Mouse (Mus musculus): Measurements from ENCODE around the gene Col6a4. TPM values are rescaled to one million over a fixed set of nuclear protein-coding genes. Genes with fewer than 3 reads are reported as not detected.

Col6a4 gene
- total and polyA plus RNA-seq, 2 experiments from 2014 or later: 0.73 to 1.3 TPM

- WGBS: 90% methylated on average over 3 of the region's 3 CpGs
- H3K27ac ChIP-seq: no peak overlapping the region
- no peaks in the 10 kb centered on the region for H3K4me1 ChIP-seq (ENCODE audit: insufficient read depth, low read length)
- no peak overlapping the region for H3K4me3 ChIP-seq (ENCODE audit: low read length)
- H3K27me3 ChIP-seq (ENCODE audit: insufficient read depth, low read length): no peaks in the 10 kb centered on the region
- no peak overlapping the region for H3K9ac ChIP-seq (replicated peaks; ENCODE audit: low read length)
- TF ChIP-seq CTCF (IDR thresholded peaks at IDR 0.05; ENCODE audit: low read depth): no peak
- ATAC-seq (no peak), DNase-seq (ENCODE audit: low spot score) (no peak)
- H3K9me3 ChIP-seq (ENCODE audit: low read length): no peaks in the 10 kb centered on the region
- H3K4me2 ChIP-seq (ENCODE audit: low read depth, low read length): no peak overlapping the region
- no peaks in the 10 kb centered on the region for H3K36me3 ChIP-seq (ENCODE audit: insufficient read depth, low read length)
Measured at GRCm38 (mm10) chr9:105972031-105972430, 124.6 kb downstream of the Col6a4 start.

GRCm38 (mm10) chr9:105971351-105971894 is 125.2 kb downstream of the Col6a4 start:
- ATAC-seq: no peak
- 91% methylated on average over 14 of the region's 14 CpGs for WGBS

GRCm38 (mm10) chr9:105970901-105971300 is 125.7 kb downstream of the Col6a4 start:
- no peaks in the 10 kb centered on the region for H3K27me3 ChIP-seq (ENCODE audit: insufficient read depth, low read length)
- no peaks in the 10 kb centered on the region for H3K4me1 ChIP-seq (ENCODE audit: insufficient read depth, low read length)
- no peak for ATAC-seq
- H3K36me3 ChIP-seq (ENCODE audit: insufficient read depth, low read length): no peaks in the 10 kb centered on the region
- no peak for TF ChIP-seq CTCF (IDR thresholded peaks at IDR 0.05; ENCODE audit: low read depth)
- H3K4me2 ChIP-seq (ENCODE audit: low read depth, low read length): no peak overlapping the region
- no peak overlapping the region for H3K9ac ChIP-seq (replicated peaks; ENCODE audit: low read length)
- no peaks in the 10 kb centered on the region for H3K9me3 ChIP-seq (ENCODE audit: low read length)
- DNase-seq (ENCODE audit: low spot score): no peak
- whole genome bisulfite sequencing: 82% methylated on average over 5 of the region's 5 CpGs
- H3K27ac ChIP-seq: no peak overlapping the region
- H3K4me3 ChIP-seq (ENCODE audit: low read length): no peak overlapping the region

More at GRCm38 (mm10) chr9:105971351-105971894, 125.2 kb downstream of the Col6a4 start:
- Histone ChIP-seq H3K9ac (replicated peaks; ENCODE audit: low read length) (no peak overlapping the region), H3K27ac (no peak overlapping the region), H3K9me3 (ENCODE audit: low read length) (no peaks in the 10 kb centered on the region), H3K4me3 (ENCODE audit: low read length) (no peak overlapping the region), H3K36me3 (ENCODE audit: insufficient read depth, low read length) (no peaks in the 10 kb centered on the region), H3K27me3 (ENCODE audit: insufficient read depth, low read length) (no peaks in the 10 kb centered on the region), H3K4me2 (ENCODE audit: low read depth, low read length) (no peak overlapping the region), H3K4me1 (ENCODE audit: insufficient read depth, low read length) (no peaks in the 10 kb centered on the region)
- no peak for TF ChIP-seq CTCF (IDR thresholded peaks at IDR 0.05; ENCODE audit: low read depth)
- no peak for DNase-seq (ENCODE audit: low spot score)

GRCm38 (mm10) chr9:105967976-105968375 is 128.6 kb downstream of the Col6a4 start:
- H3K4me3 ChIP-seq (ENCODE audit: low read length): no peak overlapping the region
- DNase-seq (ENCODE audit: low spot score) (no peak), ATAC-seq (no peak)
- no peaks in the 10 kb centered on the region for H3K36me3 ChIP-seq (ENCODE audit: insufficient read depth, low read length)
- no peak overlapping the region for H3K27ac ChIP-seq
- no peak overlapping the region for H3K9ac ChIP-seq (replicated peaks; ENCODE audit: low read length)
- no peaks in the 10 kb centered on the region for H3K4me1 ChIP-seq (ENCODE audit: insufficient read depth, low read length)
- H3K27me3 ChIP-seq (ENCODE audit: insufficient read depth, low read length): no peaks in the 10 kb centered on the region
- H3K9me3 ChIP-seq (ENCODE audit: low read length): no peaks in the 10 kb centered on the region
- no peak for TF ChIP-seq CTCF (IDR thresholded peaks at IDR 0.05; ENCODE audit: low read depth)
- H3K4me2 ChIP-seq (ENCODE audit: low read depth, low read length): no peak overlapping the region
- WGBS: 72% methylated on average over 5 of the region's 5 CpGs

GRCm38 (mm10) chr9:105960533-105960932 is 136.1 kb downstream of the Col6a4 start, which contains the start of gene Col6a5:
Col6a5 (minus strand) TSS chr9:105960643.
- no peak for DNase-seq (ENCODE audit: low spot score)
- TF ChIP-seq CTCF (IDR thresholded peaks at IDR 0.05; ENCODE audit: low read depth): no peak
- ATAC-seq: no peak

GRCm38 (mm10) chr9:105959116-105959515 is 137.5 kb downstream of the Col6a4 start:
- ATAC-seq (no peak), DNase-seq (ENCODE audit: low spot score) (no peak)
- no peaks in the 10 kb centered on the region for H3K9me3 ChIP-seq (ENCODE audit: low read length)
- H3K4me1 ChIP-seq (ENCODE audit: insufficient read depth, low read length): no peaks in the 10 kb centered on the region
- H3K27ac ChIP-seq: no peak overlapping the region
- no peak overlapping the region for H3K9ac ChIP-seq (replicated peaks; ENCODE audit: low read length)
- no peak overlapping the region for H3K4me3 ChIP-seq (ENCODE audit: low read length)
- no peak for TF ChIP-seq CTCF (IDR thresholded peaks at IDR 0.05; ENCODE audit: low read depth)
- WGBS: 84% methylated on average over 1 of the region's 1 CpGs
- no peaks in the 10 kb centered on the region for H3K27me3 ChIP-seq (ENCODE audit: insufficient read depth, low read length)
- H3K36me3 ChIP-seq (ENCODE audit: insufficient read depth, low read length): no peaks in the 10 kb centered on the region
- H3K4me2 ChIP-seq (ENCODE audit: low read depth, low read length): no peak overlapping the region

More at GRCm38 (mm10) chr9:105960533-105960932, 136.1 kb downstream of the Col6a4 start, which contains the start of gene Col6a5:
- no peak within 1 kb of the TSS for H3K27ac ChIP-seq
- no peak within 1 kb of the TSS for H3K4me3 ChIP-seq (ENCODE audit: low read length)
- peak within 1 kb of the TSS; percentile 21; the same call in 1 of the 2 replicates for H3K4me2 ChIP-seq (ENCODE audit: low read depth, low read length)
- no peak within 1 kb of the TSS for H3K9ac ChIP-seq (replicated peaks; ENCODE audit: low read length)
- H3K9me3 ChIP-seq (ENCODE audit: low read length): no peaks in the 10 kb centered on the region
- no peaks in the 10 kb centered on the region for H3K4me1 ChIP-seq (ENCODE audit: insufficient read depth, low read length)
- no peaks in the 10 kb centered on the region for H3K36me3 ChIP-seq (ENCODE audit: insufficient read depth, low read length)
- H3K27me3 ChIP-seq (ENCODE audit: insufficient read depth, low read length): no peaks in the 10 kb centered on the region
- 17% methylated on average over 13 of the region's 13 CpGs for WGBS

- Histone ChIP-seq H3K27ac (no peak overlapping the region), H3K36me3 (ENCODE audit: insufficient read depth, low read length) (no peaks in the 10 kb centered on the region), H3K4me3 (ENCODE audit: low read length) (no peak overlapping the region), H3K27me3 (ENCODE audit: insufficient read depth, low read length) (no peaks in the 10 kb centered on the region), H3K9me3 (ENCODE audit: low read length) (no peaks in the 10 kb centered on the region), H3K4me1 (ENCODE audit: insufficient read depth, low read length) (no peaks in the 10 kb centered on the region), H3K4me2 (ENCODE audit: low read depth, low read length) (no peak overlapping the region), H3K9ac (replicated peaks; ENCODE audit: low read length) (no peak overlapping the region)
- no peak for TF ChIP-seq CTCF (IDR thresholded peaks at IDR 0.05; ENCODE audit: low read depth)
- 52% methylated on average over 1 of the region's 1 CpGs for WGBS
- no peak for ATAC-seq
- DNase-seq (ENCODE audit: low spot score): peak; percentile 30
Measured at GRCm38 (mm10) chr9:105949755-105950154, 146.8 kb downstream of the Col6a4 start.
